Mouse (Mus musculus) MEL (cell line): Measurements from ENCODE around the gene Dolpp1. TPM values are rescaled to one million over a fixed set of nuclear protein-coding genes. Genes with fewer than 3 reads are reported as not detected.
"Not testable (repeated sequence)": the region's sequence is repeated elsewhere in the genome, so short reads cannot be mapped to it uniquely, and the experiment has no call there.

ENCODE experiments used
- DNase-seq: peaks from one replicate; pipeline ENCODE4 v3.0.0; 2011; ENCODE audit warnings: low read depth, low spot score
- H3K27ac ChIP-seq: 2 replicates; pipeline ENCODE4 v1.5.1; 2012; ENCODE audit warnings: low read depth, mild to moderate bottlenecking, control low read depth, low read length, moderate library complexity; ENCODE audit not compliant: control insufficient read depth
- H3K27me3 ChIP-seq, 2 experiments: fragments of 150-350 bp in 1 of 2; sonication (generic) in 1 of 2; 2 replicates each; pipeline ENCODE4 v1.6.1; 2012; ENCODE audit warnings: low read length in 2 of 2, mild to moderate bottlenecking in 2 of 2, improper control_type of control experiment in 1 of 2, moderate library complexity in 1 of 2; ENCODE audit not compliant: insufficient read depth in 2 of 2, control insufficient read depth in 1 of 2
- H3K36me3 ChIP-seq, 2 experiments: 2 replicates each; pipeline ENCODE4 v1.6.1; 2012 to 2014; ENCODE audit warnings: low read length in 2 of 2, improper control_type of control experiment in 1 of 2, inconsistent platforms in 1 of 2, mild to moderate bottlenecking in 1 of 2; ENCODE audit not compliant: insufficient read depth in 2 of 2, control insufficient read depth in 1 of 2
- H3K4me1 ChIP-seq, 2 experiments: fragments of 150-350 bp in 1 of 2; sonication (generic) in 1 of 2; 2 replicates each; pipeline ENCODE4 v1.6.1; 2012; ENCODE audit warnings: low read length in 2 of 2, improper control_type of control experiment in 1 of 2, mild to moderate bottlenecking in 1 of 2; ENCODE audit not compliant: insufficient read depth in 2 of 2, control insufficient read depth in 1 of 2
- H3K4me3 ChIP-seq, 2 experiments: fragments of 150-350 bp in 1 of 2; sonication (generic) in 1 of 2; 2 replicates each; pipeline ENCODE4 v1.5.1; 2012; ENCODE audit warnings: low read depth in 2 of 2, low read length in 2 of 2, mild to moderate bottlenecking in 2 of 2, moderate library complexity in 2 of 2, control low read depth in 1 of 2, improper control_type of control experiment in 1 of 2; ENCODE audit not compliant: control insufficient read depth in 1 of 2, insufficient read depth in 1 of 2
- H3K79me2 ChIP-seq: 2 replicates; pipeline ENCODE4 v1.6.1; 2012; ENCODE audit warnings: mild to moderate bottlenecking, low read length, moderate library complexity; ENCODE audit not compliant: control insufficient read depth, poor library complexity, insufficient read depth
- H3K9ac ChIP-seq: 2 replicates; pipeline ENCODE4 v1.6.1; 2012; ENCODE audit warnings: low read depth, mild to moderate bottlenecking, control low read depth, low read length, moderate library complexity; ENCODE audit not compliant: control insufficient read depth, poor library complexity, severe bottlenecking
- H3K9me3 ChIP-seq: fragments of 150-350 bp; sonication (generic); replicated peaks from 2 replicates; pipeline ENCODE4 v1.6.1; 2012; ENCODE audit warnings: mild to moderate bottlenecking, low read length, improper control_type of control experiment, moderate library complexity; ENCODE audit not compliant: insufficient read depth
- BHLHE40 ChIP-seq: IDR thresholded peaks from 2 replicates; pipeline ENCODE4 v1.6.1; 2012; ENCODE audit warnings: low read depth, mild to moderate bottlenecking, inconsistent platforms, low read length, improper control_type of control experiment, borderline replicate concordance
- CHD2 ChIP-seq: IDR thresholded peaks from 2 replicates; pipeline ENCODE4 v1.6.1; 2011; ENCODE audit warnings: low read length, improper control_type of control experiment
- E2F4 ChIP-seq: IDR thresholded peaks from 2 replicates; pipeline ENCODE4 v1.6.1; 2011; ENCODE audit warnings: low read depth, low read length, improper control_type of control experiment, borderline replicate concordance
- EP300 ChIP-seq, 2 experiments: IDR thresholded peaks; 2 replicates each; pipeline ENCODE4 v1.6.1; 2011; ENCODE audit warnings: improper control_type of control experiment in 2 of 2, low read length in 2 of 2, low read depth in 1 of 2, mild to moderate bottlenecking in 1 of 2
- ETS1 ChIP-seq: IDR thresholded peaks from 2 replicates; pipeline ENCODE4 v1.6.1; 2012; ENCODE audit warnings: low read depth, mild to moderate bottlenecking, inconsistent platforms, low read length, improper control_type of control experiment, moderate library complexity
- KAT2A ChIP-seq: conservative IDR thresholded peaks from 2 replicates; pipeline ENCODE4 v1.6.1; 2012; ENCODE audit warnings: low read depth, low read length, improper control_type of control experiment, inconsistent platforms
- MAX ChIP-seq: IDR thresholded peaks from 2 replicates; pipeline ENCODE4 v1.6.1; 2011; ENCODE audit warnings: low read length, improper control_type of control experiment
- MYC ChIP-seq: IDR thresholded peaks from 2 replicates; pipeline ENCODE4 v1.6.1; 2011; ENCODE audit warnings: low read depth, mild to moderate bottlenecking, low read length, improper control_type of control experiment, moderate library complexity
- NRF1 ChIP-seq: IDR thresholded peaks from 2 replicates; pipeline ENCODE4 v1.6.1; 2014; ENCODE audit warnings: low read depth, mild to moderate bottlenecking, inconsistent platforms, low read length, improper control_type of control experiment, moderate library complexity; ENCODE audit not compliant: poor library complexity, insufficient read depth, severe bottlenecking
- POLR2AphosphoS2 ChIP-seq: IDR thresholded peaks from 2 replicates; pipeline ENCODE4 v1.6.1; 2011; ENCODE audit warnings: low read length, improper control_type of control experiment
- SIN3A ChIP-seq: IDR thresholded peaks from 2 replicates; pipeline ENCODE4 v1.6.1; 2012; ENCODE audit warnings: low read length, improper control_type of control experiment, inconsistent platforms
- TBP ChIP-seq: IDR thresholded peaks from 2 replicates; pipeline ENCODE4 v1.8.0; 2011; ENCODE audit warnings: low read depth, low read length, improper control_type of control experiment
- UBTF ChIP-seq: IDR thresholded peaks from 2 replicates; pipeline ENCODE4 v1.6.1; 2012; ENCODE audit warnings: low read depth, mild to moderate bottlenecking, inconsistent platforms, low read length, improper control_type of control experiment, moderate library complexity, borderline replicate concordance; ENCODE audit not compliant: insufficient read depth
- USF1 ChIP-seq: IDR thresholded peaks from 2 replicates; pipeline ENCODE4 v1.6.1; 2014; ENCODE audit warnings: low read depth, mild to moderate bottlenecking, inconsistent platforms, low read length, improper control_type of control experiment, moderate library complexity
- ZC3H11A ChIP-seq: IDR thresholded peaks from 2 replicates; pipeline ENCODE4 v1.6.1; 2012; ENCODE audit warnings: low read depth, mild to moderate bottlenecking, inconsistent platforms, low read length, improper control_type of control experiment
- polyA plus RNA-seq, 2 experiments: library from polyadenylated mRNA; stranded (reverse) in 1 of 2; unstranded in 1 of 2; fragments of >175 nt in 1 of 2; fragments of >200 nt in 1 of 2; gene quantifications; 2 replicates each; pipeline versions ENCODE4 v1.2.1 to v1.2.4; 2012; ENCODE audit warnings: low replicate concordance in 2 of 2, low read depth in 1 of 2; ENCODE audit not compliant: insufficient read length in 2 of 2, insufficient read depth in 1 of 2, missing spikeins in 1 of 2
- total RNA-seq: library from RNA; depleted of rRNA; stranded (reverse); fragments of 300-350 nt; gene quantifications from 2 replicates; pipeline ENCODE4 v1.2.3, GENCODE M21; 2012

Gene Dolpp1
- total and polyA plus RNA-seq, 3 experiments = 28.0 to 37.5 TPM; not detected in 1

- TF ChIP-seq POLR2AphosphoS2 (no peak; the same call in 1 of the 2 replicates), NRF1 (peak; percentile 87), EP300 (IDR thresholded peaks at IDR 0.05; ENCODE audit: low read depth in 1 of 2, low read length in 2 of 2) (peak in 1 of 2 experiments; percentile 59; a peak in 2 of 4 replicates), CHD2 (no peak), USF1 (no peak), TBP (peak; percentile 83), UBTF (peak; percentile 71; the same call in 1 of the 2 replicates), BHLHE40 (no peak)
Measured at GRCm38 (mm10) chr2:30415936-30416648, 24.0 kb downstream of the Dolpp1 start, which contains the start of gene Ptpa (continued).

GRCm38 (mm10) chr2:30416649-30416965 is 24.6 kb downstream of the Dolpp1 start:
- H3K9ac ChIP-seq = peak overlapping the region; percentile 99
- peaks cover 12 to 26% of the 10 kb centered on the region in 2 experiments; a peak in 3 of 4 replicates for H3K4me1 ChIP-seq
- DNase-seq = peak; percentile 63
- H3K79me2 ChIP-seq = peaks cover 62% of the 10 kb centered on the region
- peaks cover 6 to 18% of the 10 kb centered on the region in 2 experiments for H3K36me3 ChIP-seq
- H3K9me3 ChIP-seq = no peaks in the 10 kb centered on the region
- H3K4me3 ChIP-seq = peak overlapping the region; percentile 66 to 95
- H3K27ac ChIP-seq = peak overlapping the region; percentile 74
- no peak for TF ChIP-seq ZC3H11A
- TF ChIP-seq MAX = no peak
- no peak for TF ChIP-seq KAT2A
- no peak for TF ChIP-seq MYC
- TF ChIP-seq SIN3A = no peak
- TF ChIP-seq E2F4 = no peak
- TF ChIP-seq ETS1 = no peak
- no peaks in the 10 kb centered on the region for H3K27me3 ChIP-seq

GRCm38 (mm10) chr2:30417154-30417553 is 25.1 kb downstream of the Dolpp1 start:
- Histone ChIP-seq H3K36me3 (peaks cover 6 to 18% of the 10 kb centered on the region in 2 experiments), H3K9ac (peak overlapping the region; percentile 99), H3K79me2 (peaks cover 62% of the 10 kb centered on the region), H3K4me1 (peaks cover 12 to 26% of the 10 kb centered on the region in 2 experiments; a peak in 3 of 4 replicates), H3K4me3 (peak overlapping the region; percentile 66 to 95), H3K27ac (peak overlapping the region; percentile 74)
- H3K27me3 ChIP-seq, H3K9me3 ChIP-seq: not testable (repeated sequence)
- peak; percentile 23 for DNase-seq
